In genomic region chr3:83286975-83287405, GRCm38 (mm10) we compare ENCODE assay signal across 7 mouse cellular contexts.
DNase-seq lines count a peak whose midpoint lies in the region; ATAC-seq and TF ChIP-seq lines count a peak whose summit lies in the region.

No protein-coding gene starts in this region.

- DNase-seq in brain, embryonic 18.5 days (ENCODE audit: low read depth, low spot score): peak; percentile 74
- peak; percentile 92 for DNase-seq in embryonic facial prominence, embryonic 14.5 days (ENCODE audit: low spot score)
- peak; percentile 90 for DNase-seq in limb, embryonic 14.5 days (ENCODE audit: low spot score)
- DNase-seq in midbrain, postnatal 0 days (ENCODE audit: low spot score): peak; percentile 90
- peak; percentile 44 for DNase-seq in testis, postnatal 10 days (ENCODE audit: low spot score)

- peak; percentile 87 for TF ChIP-seq CTCF in midbrain, postnatal 0 days (IDR thresholded peaks at IDR 0.05)

- H3K27ac ChIP-seq in embryonic facial prominence, embryonic 14.5 days (replicated peaks; ENCODE audit: low read depth, low read length): no peak overlapping the region; the same call in 1 of the 2 replicates
- H3K27ac ChIP-seq in heart, embryonic 12.5 days (ENCODE audit: poor library complexity, severe bottlenecking): no peak overlapping the region
- H3K27ac ChIP-seq in kidney, embryonic 16.5 days (ENCODE audit: low read length): peak overlapping the region; percentile 11; the same call in 1 of the 2 replicates
- no peak overlapping the region; the same call in 1 of the 2 replicates for H3K27ac ChIP-seq in limb, embryonic 14.5 days (replicated peaks; ENCODE audit: low read depth, low read length)
- H3K27ac ChIP-seq in midbrain, postnatal 0 days (ENCODE audit: low read depth, low read length): no peak overlapping the region

- no peaks in the 10 kb centered on the region for H3K9me3 ChIP-seq in embryonic facial prominence, embryonic 14.5 days (ENCODE audit: control insufficient read depth, low read length)
- no peaks in the 10 kb centered on the region for H3K9me3 ChIP-seq in heart, embryonic 12.5 days (replicated peaks)
- no peaks in the 10 kb centered on the region for H3K9me3 ChIP-seq in kidney, embryonic 16.5 days (ENCODE audit: low read length)
- no peaks in the 10 kb centered on the region for H3K9me3 ChIP-seq in limb, embryonic 14.5 days (ENCODE audit: control insufficient read depth, low read length)
- H3K9me3 ChIP-seq in midbrain, postnatal 0 days (ENCODE audit: low read length): no peaks in the 10 kb centered on the region

- peak overlapping the region; percentile 42 for H3K4me3 ChIP-seq in embryonic facial prominence, embryonic 14.5 days (ENCODE audit: low read depth, low read length)
- peak overlapping the region; percentile 47 for H3K4me3 ChIP-seq in heart, embryonic 12.5 days
- peak overlapping the region; percentile 52 for H3K4me3 ChIP-seq in kidney, embryonic 16.5 days (ENCODE audit: low read length)
- peak overlapping the region; percentile 32 for H3K4me3 ChIP-seq in limb, embryonic 14.5 days (replicated peaks; ENCODE audit: low read length)
- peak overlapping the region; percentile 38 for H3K4me3 ChIP-seq in midbrain, postnatal 0 days (ENCODE audit: low read depth, low read length)

- no peaks in the 10 kb centered on the region for H3K36me3 ChIP-seq in embryonic facial prominence, embryonic 14.5 days (ENCODE audit: control insufficient read depth, insufficient read depth, low read length)
- no peaks in the 10 kb centered on the region for H3K36me3 ChIP-seq in heart, embryonic 12.5 days
- no peaks in the 10 kb centered on the region for H3K36me3 ChIP-seq in kidney, embryonic 16.5 days (ENCODE audit: insufficient read depth, low read length)
- no peaks in the 10 kb centered on the region for H3K36me3 ChIP-seq in limb, embryonic 14.5 days (ENCODE audit: control insufficient read depth, insufficient read depth, low read length)
- no peaks in the 10 kb centered on the region for H3K36me3 ChIP-seq in midbrain, postnatal 0 days (ENCODE audit: insufficient read depth, low read length)

- no peaks in the 10 kb centered on the region for H3K27me3 ChIP-seq in embryonic facial prominence, embryonic 14.5 days (replicated peaks; ENCODE audit: control insufficient read depth, insufficient read depth, low read length)
- H3K27me3 ChIP-seq in heart, embryonic 12.5 days (replicated peaks): 0 out of 2 replicates have a peak, but pooled peaks cover 7% of the 10 kb centered on the region
- H3K27me3 ChIP-seq in kidney, embryonic 16.5 days (ENCODE audit: insufficient read depth, low read length): no peaks in the 10 kb centered on the region; the same call in 1 of the 2 replicates
- no peaks in the 10 kb centered on the region for H3K27me3 ChIP-seq in limb, embryonic 14.5 days (ENCODE audit: control insufficient read depth, insufficient read depth, low read length)
- no peaks in the 10 kb centered on the region for H3K27me3 ChIP-seq in midbrain, postnatal 0 days (ENCODE audit: insufficient read depth, low read length)

- no peak for TF ChIP-seq POLR2A in limb, embryonic 14.5 days (IDR thresholded peaks at IDR 0.05; ENCODE audit: borderline replicate concordance, extremely low read depth, insufficient read depth, insufficient read length)

- H3K4me2 ChIP-seq in embryonic facial prominence, embryonic 14.5 days (ENCODE audit: low read depth, low read length): peak overlapping the region; percentile 71
- peak overlapping the region; percentile 72 for H3K4me2 ChIP-seq in heart, embryonic 12.5 days
- H3K4me2 ChIP-seq in kidney, embryonic 16.5 days (replicated peaks; ENCODE audit: low read depth, low read length): peak overlapping the region; percentile 76
- H3K4me2 ChIP-seq in limb, embryonic 14.5 days (replicated peaks; ENCODE audit: low read depth, low read length, severe bottlenecking): peak overlapping the region; percentile 40
- peak overlapping the region; percentile 64 for H3K4me2 ChIP-seq in midbrain, postnatal 0 days (ENCODE audit: low read depth, low read length, poor library complexity, severe bottlenecking)

- WGBS in embryonic facial prominence, embryonic 14.5 days: 7% methylated on average over 11 of the region's 11 CpGs
- 13% methylated on average over 11 of the region's 11 CpGs for WGBS in heart, embryonic 12.5 days
- 2% methylated on average over 11 of the region's 11 CpGs for WGBS in kidney, embryonic 16.5 days
- WGBS in limb, embryonic 14.5 days: 4% methylated on average over 11 of the region's 11 CpGs
- 2% methylated on average over 11 of the region's 11 CpGs for WGBS in midbrain, postnatal 0 days

- H3K9ac ChIP-seq in embryonic facial prominence, embryonic 14.5 days (ENCODE audit: low read depth, low read length): peak overlapping the region; percentile 56; the same call in 1 of the 2 replicates
- 0 out of 2 replicates have a peak overlapping the region, but pooled peaks have one; percentile 61 for H3K9ac ChIP-seq in heart, embryonic 12.5 days
- H3K9ac ChIP-seq in kidney, embryonic 16.5 days (replicated peaks; ENCODE audit: low read length): peak overlapping the region; percentile 64
- peak overlapping the region; percentile 41; the same call in 1 of the 2 replicates for H3K9ac ChIP-seq in limb, embryonic 14.5 days (ENCODE audit: low read depth, low read length, severe bottlenecking)
- no peak overlapping the region for H3K9ac ChIP-seq in midbrain, postnatal 0 days (replicated peaks; ENCODE audit: low read length, poor library complexity, severe bottlenecking)

- ATAC-seq in embryonic facial prominence, embryonic 14.5 days (ENCODE audit: low read depth): peak; percentile 88
- ATAC-seq in heart, embryonic 12.5 days (ENCODE audit: insufficient number of reproducible peaks, low FRiP score): peak; percentile 57; the same call in 1 of the 2 replicates
- ATAC-seq in kidney, embryonic 16.5 days (ENCODE audit: low FRiP score, low TSS enrichment): peak; percentile 91
- ATAC-seq in limb, embryonic 14.5 days (ENCODE audit: low FRiP score, low read depth): peak; percentile 81
- peak; percentile 85 for ATAC-seq in midbrain, postnatal 0 days (ENCODE audit: low FRiP score)

- H3K4me1 ChIP-seq in embryonic facial prominence, embryonic 14.5 days (ENCODE audit: control insufficient read depth, insufficient read depth, low read length): no peaks in the 10 kb centered on the region; the same call in 1 of the 2 replicates
- H3K4me1 ChIP-seq in heart, embryonic 12.5 days (replicated peaks): no peaks in the 10 kb centered on the region; the same call in 1 of the 2 replicates
- H3K4me1 ChIP-seq in kidney, embryonic 16.5 days (ENCODE audit: insufficient read depth, low read length): no peaks in the 10 kb centered on the region
- H3K4me1 ChIP-seq in limb, embryonic 14.5 days (ENCODE audit: control insufficient read depth, insufficient read depth, low read length): peaks cover 6% of the 10 kb centered on the region
- no peaks in the 10 kb centered on the region for H3K4me1 ChIP-seq in midbrain, postnatal 0 days (ENCODE audit: insufficient read depth, low read length)
